Mouse (Mus musculus) heart, embryonic 10.5 days (tissue): ENCODE results near the gene Osbpl9. TPM values are rescaled to one million over a fixed set of nuclear protein-coding genes. Genes with fewer than 3 reads are reported as not detected.

Source experiments
- DNase-seq: peaks from one replicate; pipeline ENCODE4 v3.0.0-alpha.2; 2017; ENCODE audit warnings: low spot score
- H3K27ac ChIP-seq: fragments of 300-500 bp; sonication (generic); 2 replicates; pipeline ENCODE4 v1.5.1; 2016; ENCODE audit warnings: mild to moderate bottlenecking
- H3K27me3 ChIP-seq: fragments of 300-500 bp; sonication (generic); 2 replicates; pipeline ENCODE4 v1.6.1; 2016; ENCODE audit warnings: mild to moderate bottlenecking; ENCODE audit not compliant: poor library complexity, insufficient read depth, severe bottlenecking
- H3K36me3 ChIP-seq: fragments of 300-500 bp; sonication (generic); 2 replicates; pipeline ENCODE4 v1.6.1; 2016; ENCODE audit warnings: mild to moderate bottlenecking, moderate library complexity
- H3K4me1 ChIP-seq: fragments of 300-500 bp; sonication (generic); 2 replicates; pipeline ENCODE4 v1.6.1; 2016; ENCODE audit warnings: mild to moderate bottlenecking
- H3K4me3 ChIP-seq: fragments of 300-500 bp; sonication (generic); 2 replicates; pipeline ENCODE4 v1.5.1; 2016; ENCODE audit warnings: mild to moderate bottlenecking, moderate library complexity
- H3K9me3 ChIP-seq: fragments of 300-500 bp; sonication (generic); 2 replicates; pipeline ENCODE4 v1.6.1; 2016; ENCODE audit warnings: mild to moderate bottlenecking, moderate library complexity
- WGBS: fragments of 180-500 bp; shearing (Covaris S2); methylation state at CpG from one replicate; pipeline ENCODE4 v1.1.7; 2016; 5-methylcytosine and 5-hydroxymethylcytosine counted together
- polyA plus RNA-seq: library from polyadenylated mRNA; unstranded; fragments of >200 nt; fragmentation: Nextera tagmentation; extraction: Ambion mirVana; gene quantifications from 2 replicates; pipeline ENCODE4 v1.2.1, GENCODE M21; 2016

Gene Osbpl9
- polyA plus RNA-seq, 1 experiment from 2014 or later: 43.5 TPM

GRCm38 (mm10) chr4:109147278-109148038 lies 54.6 kb downstream of the Osbpl9 start:
- Histone ChIP-seq H3K4me3 (peak overlapping the region; percentile 32; the same call in 1 of the 2 replicates), H3K4me1 (peaks cover 16% of the 10 kb centered on the region), H3K27me3 (no peaks in the 10 kb centered on the region), H3K36me3 (no peaks in the 10 kb centered on the region), H3K27ac (0 out of 2 replicates have a peak overlapping the region, but pooled peaks have one; percentile 67), H3K9me3 (no peaks in the 10 kb centered on the region)
- 39% methylated on average over 11 of the region's 11 CpGs for WGBS
- peak; percentile 80 for DNase-seq

GRCm38 (mm10) chr4:109143091-109143490 lies 59.0 kb downstream of the Osbpl9 start:
- Histone ChIP-seq H3K4me1 (peaks cover 15% of the 10 kb centered on the region), H3K27me3 (no peaks in the 10 kb centered on the region), H3K27ac (no peak overlapping the region), H3K9me3 (no peaks in the 10 kb centered on the region), H3K4me3 (no peak overlapping the region), H3K36me3 (no peaks in the 10 kb centered on the region)
- DNase-seq: no peak
- WGBS: 83% methylated on average over 1 of the region's 1 CpGs

- 39% methylated on average over 4 of the region's 4 CpGs for WGBS
- no peak overlapping the region for H3K4me3 ChIP-seq
- no peaks in the 10 kb centered on the region for H3K36me3 ChIP-seq
- DNase-seq: no peak
- no peaks in the 10 kb centered on the region for H3K9me3 ChIP-seq
- H3K27me3 ChIP-seq: no peaks in the 10 kb centered on the region
- H3K4me1 ChIP-seq: peaks cover 5% of the 10 kb centered on the region
- H3K27ac ChIP-seq: no peak overlapping the region
Measured at GRCm38 (mm10) chr4:109138551-109138950, 63.5 kb downstream of the Osbpl9 start.

GRCm38 (mm10) chr4:109136475-109137125 lies 65.5 kb downstream of the Osbpl9 start:
- 88% methylated on average over 7 of the region's 7 CpGs for WGBS
- Histone ChIP-seq H3K4me1 (peaks cover 5% of the 10 kb centered on the region), H3K4me3 (no peak overlapping the region), H3K27ac (no peak overlapping the region), H3K27me3 (no peaks in the 10 kb centered on the region), H3K36me3 (no peaks in the 10 kb centered on the region), H3K9me3 (no peaks in the 10 kb centered on the region)
- no peak for DNase-seq

GRCm38 (mm10) chr4:109134955-109135354 lies 67.1 kb downstream of the Osbpl9 start:
- Histone ChIP-seq H3K4me1 (peaks cover 5% of the 10 kb centered on the region), H3K9me3 (no peaks in the 10 kb centered on the region), H3K27me3 (no peaks in the 10 kb centered on the region), H3K36me3 (no peaks in the 10 kb centered on the region), H3K27ac (no peak overlapping the region), H3K4me3 (no peak overlapping the region)
- DNase-seq: no peak
- WGBS: 86% methylated on average over 3 of the region's 3 CpGs

- no peak overlapping the region for H3K27ac ChIP-seq
- no peaks in the 10 kb centered on the region for H3K9me3 ChIP-seq
- H3K36me3 ChIP-seq: no peaks in the 10 kb centered on the region
- WGBS: 77% methylated on average over 10 of the region's 10 CpGs
- no peak for DNase-seq
- H3K4me1 ChIP-seq: peaks cover 11% of the 10 kb centered on the region
- no peak overlapping the region for H3K4me3 ChIP-seq
- no peaks in the 10 kb centered on the region for H3K27me3 ChIP-seq
Measured at GRCm38 (mm10) chr4:109131256-109131872, 70.7 kb downstream of the Osbpl9 start.

- H3K9me3 ChIP-seq: no peaks in the 10 kb centered on the region
- H3K27me3 ChIP-seq: no peaks in the 10 kb centered on the region
- no peak for DNase-seq
- H3K27ac ChIP-seq: no peak overlapping the region
- peaks cover 22% of the 10 kb centered on the region for H3K4me1 ChIP-seq
- H3K36me3 ChIP-seq: no peaks in the 10 kb centered on the region
- no peak overlapping the region for H3K4me3 ChIP-seq
Measured at GRCm38 (mm10) chr4:109128971-109129370, 73.1 kb downstream of the Osbpl9 start.

GRCm38 (mm10) chr4:109128017-109128416 lies 74.1 kb downstream of the Osbpl9 start:
- 88% methylated on average over 9 of the region's 9 CpGs for WGBS
- DNase-seq: no peak
- no peaks in the 10 kb centered on the region for H3K36me3 ChIP-seq
- peaks cover 26% of the 10 kb centered on the region for H3K4me1 ChIP-seq
- no peak overlapping the region for H3K27ac ChIP-seq
- no peaks in the 10 kb centered on the region for H3K9me3 ChIP-seq
- H3K27me3 ChIP-seq: no peaks in the 10 kb centered on the region
- no peak overlapping the region for H3K4me3 ChIP-seq

GRCm38 (mm10) chr4:109126834-109127564 lies 75.1 kb downstream of the Osbpl9 start:
- H3K27ac ChIP-seq: peak overlapping the region; percentile 63; the same call in 1 of the 2 replicates
- H3K27me3 ChIP-seq: no peaks in the 10 kb centered on the region
- no peaks in the 10 kb centered on the region for H3K36me3 ChIP-seq
- no peaks in the 10 kb centered on the region for H3K9me3 ChIP-seq
- peaks cover 27% of the 10 kb centered on the region for H3K4me1 ChIP-seq
- no peak for DNase-seq
- 40% methylated on average over 10 of the region's 10 CpGs for WGBS
- 0 out of 2 replicates have a peak overlapping the region, but pooled peaks have one; percentile 1 for H3K4me3 ChIP-seq

GRCm38 (mm10) chr4:109125746-109126425 lies 76.2 kb downstream of the Osbpl9 start:
- WGBS: 86% methylated on average over 2 of the region's 2 CpGs
- no peaks in the 10 kb centered on the region for H3K36me3 ChIP-seq
- H3K9me3 ChIP-seq: no peaks in the 10 kb centered on the region
- no peak overlapping the region for H3K4me3 ChIP-seq
- DNase-seq: no peak
- H3K27me3 ChIP-seq: no peaks in the 10 kb centered on the region
- H3K4me1 ChIP-seq: peaks cover 27% of the 10 kb centered on the region
- no peak overlapping the region for H3K27ac ChIP-seq

GRCm38 (mm10) chr4:109122830-109123555 lies 79.1 kb downstream of the Osbpl9 start:
- Histone ChIP-seq H3K27ac (no peak overlapping the region), H3K9me3 (no peaks in the 10 kb centered on the region), H3K27me3 (no peaks in the 10 kb centered on the region), H3K4me1 (peaks cover 31% of the 10 kb centered on the region), H3K36me3 (no peaks in the 10 kb centered on the region), H3K4me3 (no peak overlapping the region)
- no peak for DNase-seq
- WGBS: 64% methylated on average over 4 of the region's 4 CpGs

GRCm38 (mm10) chr4:109120735-109121134 lies 81.3 kb downstream of the Osbpl9 start:
- Histone ChIP-seq H3K36me3 (no peaks in the 10 kb centered on the region), H3K27me3 (no peaks in the 10 kb centered on the region), H3K4me1 (peaks cover 19% of the 10 kb centered on the region; the same call in 1 of the 2 replicates), H3K27ac (no peak overlapping the region), H3K4me3 (no peak overlapping the region), H3K9me3 (no peaks in the 10 kb centered on the region)
- DNase-seq: no peak
- 77% methylated on average over 6 of the region's 6 CpGs for WGBS
